Mouse (Mus musculus): Measurements from ENCODE around the gene Neurog1.

DNA sequence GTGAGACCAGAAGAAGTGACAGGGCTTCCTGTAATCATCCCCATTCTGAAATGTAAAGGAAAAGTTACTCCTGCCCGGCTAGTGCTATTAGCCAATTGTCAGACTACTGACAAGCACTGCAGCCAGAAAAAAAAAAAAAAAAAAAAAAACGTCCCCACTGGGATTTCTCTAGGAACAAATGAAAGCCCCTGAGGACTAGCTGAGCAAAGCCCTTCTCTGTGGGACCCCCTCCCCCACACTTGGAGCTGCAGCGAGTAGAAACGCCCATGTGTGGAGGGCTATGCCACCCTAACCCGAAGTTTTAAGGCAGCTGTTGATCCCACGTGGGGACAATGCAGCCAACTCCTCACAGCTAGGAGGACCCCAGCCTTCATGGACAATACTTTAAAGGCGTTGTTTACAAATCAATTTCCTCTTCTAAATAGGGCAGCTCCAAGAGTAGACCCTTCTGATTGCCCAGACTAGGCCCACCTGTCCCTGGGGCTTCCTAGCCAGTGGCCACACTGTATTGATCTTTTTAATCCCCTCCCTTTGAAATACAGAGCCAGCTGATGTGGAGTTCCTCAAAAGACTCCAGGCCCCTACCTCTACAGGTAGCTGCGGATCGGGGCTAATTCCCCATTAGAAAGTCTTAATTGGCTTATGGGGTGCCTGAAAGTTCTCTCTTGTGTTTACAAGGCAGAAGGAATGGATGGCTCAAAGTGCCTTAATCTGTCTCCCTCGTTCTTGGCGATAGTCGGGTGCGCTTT lies 2.2 kb downstream of the Neurog1 start:
- TF ChIP-seq POLR2A (IDR thresholded peaks at IDR 0.05; ENCODE audit: low read depth, low read length) (no peak), CTCF (conservative IDR thresholded peaks at IDR 0.05; ENCODE audit: insufficient read depth, insufficient read length, low read depth, low read length) (no peak)
